In genomic region chr2:122581361-122582017, GRCm38 (mm10) we compare ENCODE assay signal across 10 mouse cellular contexts. TPM values are rescaled to one million over a fixed set of nuclear protein-coding genes. Genes with fewer than 3 reads are reported as not detected.
DNase-seq lines count a peak whose midpoint lies in the region; ATAC-seq and TF ChIP-seq lines count a peak whose summit lies in the region.
"Had no signal": no experiment of that assay in that cellular context is flagged by ENCODE, and none has a peak within 500 bp of the region (broad histone marks: within the 10 kb centered on the region; RNA-seq: fewer than 3 reads in every experiment).

No protein-coding gene starts in this region.

- H3K9ac ChIP-seq in liver, embryonic 16.5 days (ENCODE audit: low read depth, low read length) = no peak overlapping the region

- intact Hi-C loops in left cerebral cortex, adult 2 months (cut with DNase I) = no loop called here

- H3K27ac ChIP-seq in testis, adult 2 months (ENCODE audit: control insufficient read depth, insufficient read depth, low read depth, low read length) = peak overlapping the region; percentile 58
- peak overlapping the region; percentile 51; the same call in 1 of the 2 replicates for H3K27ac ChIP-seq in liver, embryonic 16.5 days (ENCODE audit: low read length)
- H3K27ac ChIP-seq in left cerebral cortex, adult 2 months = no peak overlapping the region

- no peak overlapping the region for H3K4me2 ChIP-seq in liver, embryonic 16.5 days (ENCODE audit: low read depth, low read length)

- ATAC-seq in liver, embryonic 16.5 days (ENCODE audit: low read depth) = peak; percentile 51

- no peaks in the 10 kb centered on the region for H3K9me3 ChIP-seq in liver, embryonic 16.5 days (replicated peaks; ENCODE audit: control insufficient read depth, low read length)

- no peak for TF ChIP-seq POLR2A in testis, adult 2 months (IDR thresholded peaks at IDR 0.05; ENCODE audit: control insufficient read depth, low read depth, low read length)

- H3K4me1 ChIP-seq in testis, adult 2 months (ENCODE audit: control insufficient read depth, insufficient read depth, low read length) = no peaks in the 10 kb centered on the region
- H3K4me1 ChIP-seq in liver, embryonic 16.5 days (ENCODE audit: control insufficient read depth, low read depth, low read length) = no peaks in the 10 kb centered on the region

- H3K36me3 ChIP-seq in testis, adult 2 months (ENCODE audit: control insufficient read depth, insufficient read depth, low read length) = no peaks in the 10 kb centered on the region
- H3K36me3 ChIP-seq in liver, embryonic 16.5 days (ENCODE audit: control insufficient read depth, insufficient read depth) = no peaks in the 10 kb centered on the region

- WGBS in liver, embryonic 16.5 days (ENCODE audit: insufficient replicate concordance) = 39% methylated on average over 3 of the region's 3 CpGs

- no peak for DNase-seq in testis, postnatal 10 days (ENCODE audit: low spot score)
- DNase-seq in heart, adult 9 months (ENCODE audit: low spot score in 2 of 2) = peak; percentile 65 to 73
- DNase-seq in natural killer cell, adult 2 months (ENCODE audit: low spot score in 2 of 2) = no peak
- DNase-seq in left cerebral cortex, adult 2 months (ENCODE audit: extremely low spot score in 1 of 2, low spot score in 2 of 2) = no peak
- no peak for DNase-seq in right cerebral cortex, postnatal 36 days (ENCODE audit: low spot score in 2 of 2)
- DNase-seq: cerebellum, postnatal 10 days; gastrocnemius, postnatal 14 days; layer of hippocampus, postnatal 36 days had no signal

- TF ChIP-seq CTCF in testis, adult 2 months (IDR thresholded peaks at IDR 0.05; ENCODE audit: control insufficient read depth, insufficient read depth, insufficient replicate concordance, low read depth, low read length) = no peak
- no peak for TF ChIP-seq CTCF in left cerebral cortex, adult 2 months (IDR thresholded peaks at IDR 0.05)

- no peak overlapping the region for H3K4me3 ChIP-seq in testis, adult 2 months (ENCODE audit: control insufficient read depth, low read depth, low read length)
- H3K4me3 ChIP-seq in liver, embryonic 16.5 days (ENCODE audit: low read depth, low read length) = no peak overlapping the region
- H3K4me3 ChIP-seq in left cerebral cortex, adult 2 months = no peak overlapping the region

- no peaks in the 10 kb centered on the region for H3K27me3 ChIP-seq in testis, adult 2 months (ENCODE audit: control insufficient read depth, insufficient read depth, low read length)
- H3K27me3 ChIP-seq in liver, embryonic 16.5 days (ENCODE audit: control insufficient read depth, insufficient read depth, low read depth, low read length) = no peaks in the 10 kb centered on the region

RNA-seq across cellular contexts. Expression of gene Gatm, which starts 29.6 kb away (rescaled TPM):
- 63.3 and 94.7 TPM in 2 replicates for polyA plus RNA-seq in testis, adult 2 months (2012; rRNA removed)
- polyA plus RNA-seq in liver, embryonic 16.5 days (2015; fragmentation: Nextera tagmentation; extraction: Ambion mirVana) = 27.4 and 29.7 TPM in 2 replicates
- total RNA-seq in left cerebral cortex, adult 2 months (2021) = 10 to 100 TPM; 51.8 to 52.0 TPM

RNA-seq across cellular contexts. Expression of gene AA467197, which starts 55.3 kb away (rescaled TPM):
- 137 and 157 TPM in 2 replicates for polyA plus RNA-seq in testis, adult 2 months (2012; rRNA removed)
- 1.7 and 2.5 TPM in 2 replicates for polyA plus RNA-seq in liver, embryonic 16.5 days (2015; fragmentation: Nextera tagmentation; extraction: Ambion mirVana)
- total RNA-seq in left cerebral cortex, adult 2 months (2021) = under 1 TPM in 1 of 2 experiments, not detected in 1; 0.49 TPM
- total RNA-seq: gastrocnemius, postnatal 14 days had no signal

Comparison
In these comparisons a context has a peak if more than half of its experiments do, and no peak if none do; other contexts are left out.
1. DNase-seq: peak in heart, adult 9 months (2 of 2); none in testis, postnatal 10 days (single experiment), natural killer cell, adult 2 months (0 of 2), left cerebral cortex, adult 2 months (0 of 2) and right cerebral cortex, postnatal 36 days (0 of 2).
2. RNA of gene AA467197, which starts 55.3 kb away (polyA plus RNA-seq): 137 to 157 TPM in testis, adult 2 months; 1.7 to 2.5 TPM in liver, embryonic 16.5 days; every median in the first group is over 10 times any median in the second.